Mouse (Mus musculus): ENCODE measurements around the gene Nav2. TPM values are rescaled to one million over a fixed set of nuclear protein-coding genes. Genes with fewer than 3 reads are reported as not detected.

Gene Nav2
- polyA plus RNA-seq, 1 experiment: 0.01 TPM

DNA sequence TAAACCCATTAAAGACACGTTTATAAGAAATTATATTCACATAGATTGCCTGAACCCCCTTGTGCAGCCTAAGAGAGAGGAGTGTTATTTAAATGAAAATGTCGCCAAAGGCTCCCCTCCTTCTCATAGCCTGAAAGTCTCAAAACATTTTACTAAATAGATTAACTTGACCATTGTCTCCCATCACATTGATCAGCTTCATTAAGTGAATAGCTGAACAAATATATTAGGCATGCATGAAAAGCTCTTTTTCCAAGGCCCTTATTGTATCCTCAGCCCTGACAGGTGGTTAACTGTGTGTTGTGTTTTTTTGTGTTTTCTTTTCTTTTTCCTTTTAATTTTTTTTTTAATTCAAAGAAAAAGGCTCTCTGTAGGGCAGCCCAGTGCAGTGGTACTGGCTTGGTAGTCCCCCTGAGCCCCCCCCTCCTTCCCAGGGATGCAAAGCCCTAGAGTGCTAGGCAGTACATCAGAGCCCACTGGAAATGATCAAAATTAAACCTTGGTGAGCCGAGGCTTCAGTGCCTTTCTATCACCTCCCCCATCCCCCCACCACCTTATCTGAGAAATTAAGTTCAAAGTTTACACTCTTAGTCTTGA lies 732.3 kb downstream of the Nav2 start:
- TF ChIP-seq GATA1 (IDR thresholded peaks at IDR 0.05; ENCODE audit: low read length): no peak

Other genes with a start within 250 kb of the Nav2 start
- gene Zdhhc13, start 119.7 kb upstream of the Nav2 start, polyA plus RNA-seq (2012): 7.5 and 10.5 TPM in 2 replicates
- not detected in 2 replicates for gene Csrp3, start 60.7 kb upstream of the Nav2 start, polyA plus RNA-seq (2012)
- 51.1 and 63.0 TPM in 2 replicates for gene E2f8, start 27.1 kb upstream of the Nav2 start, polyA plus RNA-seq (2012)

Data from G1E-ER4 (cell line).